Mouse (Mus musculus) left cerebral cortex, postnatal 4 days (tissue): ENCODE results near the gene Ntn1. TPM values are rescaled to one million over a fixed set of nuclear protein-coding genes. Genes with fewer than 3 reads are reported as not detected.

ENCODE experiments used
- DNase-seq: peaks from one replicate; pipeline ENCODE4 v3.0.0-alpha.2; 2022
- intact Hi-C: fragments of 180-260 bp; cut with DNase I; formaldehyde crosslinking; loops from one replicate; pipeline ENCODE4 v1.15.1; 2025
- total RNA-seq, 2 experiments: library from RNA; stranded (reverse); gene quantifications; 2 replicates each; pipeline ENCODE4 v1.2.3; 2021

The Ntn1 gene
- 10 to 100 TPM; 10.6 to 14.7 TPM for total RNA-seq

GRCm38 (mm10) chr11:68400727-68401219 lies at the start of gene Ntn1:
Gene Ntn1 (minus strand): TSS chr11:68400823.
- no peak for DNase-seq
- intact Hi-C loops = loop anchor here (10.0 kb wide), 1 partner anchor 426 kb away; no protein-coding TSS in a partner anchor

- intact Hi-C loops = no loop called here
- DNase-seq = no peak
Observed at GRCm38 (mm10) chr11:68448356-68448755, 47.7 kb upstream of the Ntn1 start.

GRCm38 (mm10) chr11:68447242-68447641 lies 46.6 kb upstream of the Ntn1 start:
- DNase-seq = no peak

GRCm38 (mm10) chr11:68446547-68446946 lies 45.9 kb upstream of the Ntn1 start:
- intact Hi-C loops = no loop called here
- no peak for DNase-seq

More at GRCm38 (mm10) chr11:68447242-68447641, 46.6 kb upstream of the Ntn1 start:
- intact Hi-C loops = no loop called here

- no peak for DNase-seq
- intact Hi-C loops = no loop called here
Observed at GRCm38 (mm10) chr11:68445901-68446300, 45.3 kb upstream of the Ntn1 start.

- no peak for DNase-seq
- intact Hi-C loops = no loop called here
Observed at GRCm38 (mm10) chr11:68442983-68443638, 42.5 kb upstream of the Ntn1 start.

GRCm38 (mm10) chr11:68442346-68442745 lies 41.7 kb upstream of the Ntn1 start:
- intact Hi-C loops = no loop called here
- DNase-seq = no peak

GRCm38 (mm10) chr11:68440965-68441364 lies 40.3 kb upstream of the Ntn1 start:
- DNase-seq = no peak
- intact Hi-C loops = no loop called here

GRCm38 (mm10) chr11:68440100-68440499 lies 39.5 kb upstream of the Ntn1 start:
- intact Hi-C loops = no loop called here
- no peak for DNase-seq

GRCm38 (mm10) chr11:68436376-68436775 lies 35.8 kb upstream of the Ntn1 start:
- intact Hi-C loops = no loop called here
- DNase-seq = no peak

GRCm38 (mm10) chr11:68435601-68436000 lies 35.0 kb upstream of the Ntn1 start:
- no peak for DNase-seq
- intact Hi-C loops = no loop called here

GRCm38 (mm10) chr11:68434697-68435096 lies 34.1 kb upstream of the Ntn1 start:
- intact Hi-C loops = no loop called here
- DNase-seq = no peak

GRCm38 (mm10) chr11:68433534-68433933 lies 32.9 kb upstream of the Ntn1 start:
- DNase-seq = no peak
- intact Hi-C loops = no loop called here

- no peak for DNase-seq
- intact Hi-C loops = no loop called here
Observed at GRCm38 (mm10) chr11:68432361-68433021, 31.9 kb upstream of the Ntn1 start.

GRCm38 (mm10) chr11:68431699-68432360 lies 31.2 kb upstream of the Ntn1 start, which contains the start of gene Pik3r5:
Gene Pik3r5 (plus strand): TSS chr11:68432121.
- peak; percentile 81 for DNase-seq
- intact Hi-C loops = no loop called here

- DNase-seq = no peak
- intact Hi-C loops = no loop called here
Observed at GRCm38 (mm10) chr11:68430662-68431061, 30.0 kb upstream of the Ntn1 start.

- intact Hi-C loops = no loop called here
- no peak for DNase-seq
Observed at GRCm38 (mm10) chr11:68427083-68427570, 26.5 kb upstream of the Ntn1 start.

GRCm38 (mm10) chr11:68425492-68426315 lies 25.1 kb upstream of the Ntn1 start:
- intact Hi-C loops = no loop called here
- DNase-seq = no peak

GRCm38 (mm10) chr11:68417831-68418230 lies 17.2 kb upstream of the Ntn1 start:
- intact Hi-C loops = no loop called here
- DNase-seq = no peak

GRCm38 (mm10) chr11:68417001-68417400 lies 16.4 kb upstream of the Ntn1 start:
- intact Hi-C loops = no loop called here

More at GRCm38 (mm10) chr11:68417001-68417400, 16.4 kb upstream of the Ntn1 start:
- DNase-seq = no peak
